Mouse (Mus musculus) ES-E14 (cell line): ENCODE data around the gene 2300009A05Rik. TPM values are rescaled to one million over a fixed set of nuclear protein-coding genes. Genes with fewer than 3 reads are reported as not detected.

Experiments used
- DNase-seq: peaks from one replicate; pipeline ENCODE4 v3.0.0-alpha.2; 2013; ENCODE audit warnings: low read depth, low spot score
- H3K27ac ChIP-seq: 2 replicates; pipeline ENCODE4 v1.5.1; 2012; ENCODE audit warnings: low read depth, mild to moderate bottlenecking, low read length, moderate library complexity, mixed read lengths; ENCODE audit not compliant: poor library complexity, insufficient read depth, severe bottlenecking
- H3K36me3 ChIP-seq: 2 replicates; pipeline ENCODE4 v1.6.1; 2012; ENCODE audit warnings: mild to moderate bottlenecking, low read length, moderate library complexity, mixed read lengths; ENCODE audit not compliant: control insufficient read depth, poor library complexity, insufficient read depth, severe bottlenecking
- H3K4me1 ChIP-seq, 2 experiments: fragments of 150-350 bp in 1 of 2; sonication (generic) in 1 of 2; 2 replicates each; pipeline ENCODE4 v1.6.1; 2012; ENCODE audit warnings: low read length in 2 of 2, mild to moderate bottlenecking in 1 of 2, mixed read lengths in 1 of 2; ENCODE audit not compliant: control insufficient read depth in 2 of 2, insufficient read depth in 2 of 2, poor library complexity in 1 of 2
- H3K4me3 ChIP-seq, 2 experiments: fragments of 150-350 bp in 1 of 2; sonication (generic) in 1 of 2; 2 replicates each; pipeline ENCODE4 v1.5.1; 2012; ENCODE audit warnings: low read length in 2 of 2, low read depth in 1 of 2, mild to moderate bottlenecking in 1 of 2, mixed read lengths in 1 of 2; ENCODE audit not compliant: insufficient read depth in 1 of 2, poor library complexity in 1 of 2, severe bottlenecking in 1 of 2
- H3K9ac ChIP-seq: 2 replicates; pipeline ENCODE4 v1.6.1; 2012; ENCODE audit warnings: low read depth, mild to moderate bottlenecking, low read length, mixed read lengths; ENCODE audit not compliant: poor library complexity, insufficient read depth, severe bottlenecking
- H3K9me3 ChIP-seq: fragments of 150-350 bp; sonication (generic); 2 replicates; pipeline ENCODE4 v1.6.1; 2012; ENCODE audit warnings: low read depth, mild to moderate bottlenecking, low read length; ENCODE audit not compliant: control insufficient read depth, insufficient read depth
- CHD2 ChIP-seq: IDR thresholded peaks from 2 replicates; pipeline ENCODE4 v1.6.1; 2014; ENCODE audit warnings: mild to moderate bottlenecking, low read depth, low read length, inconsistent platforms
- HCFC1 ChIP-seq: IDR thresholded peaks from 2 replicates; pipeline ENCODE4 v1.6.1; 2012; ENCODE audit warnings: low read length, inconsistent platforms, borderline replicate concordance; ENCODE audit not compliant: insufficient read depth
- MAFK ChIP-seq: IDR thresholded peaks from 2 replicates; pipeline ENCODE4 v1.6.1; 2014; ENCODE audit warnings: mild to moderate bottlenecking, low read depth, low read length, inconsistent platforms; ENCODE audit not compliant: insufficient read depth
- ZC3H11A ChIP-seq: IDR thresholded peaks from 2 replicates; pipeline ENCODE4 v1.6.1; 2012; ENCODE audit warnings: low read depth, mild to moderate bottlenecking, inconsistent platforms, low read length, borderline replicate concordance
- ZNF384 ChIP-seq: IDR thresholded peaks from 2 replicates; pipeline ENCODE4 v1.6.1; 2012; ENCODE audit warnings: low read depth, low read length, inconsistent platforms
- in situ Hi-C, 2 experiments: fragments of 600-800 bp; cut with MboI; formaldehyde crosslinking; loops; one replicate each; pipeline ENCODE4 v1.15.1; 2025; ENCODE audit warnings: low sequenced_read_pairs in 2 of 2, inconsistent platforms in 1 of 2; ENCODE audit not compliant: unreplicated experiment in 2 of 2
- total RNA-seq: library from RNA; depleted of rRNA; stranded (reverse); fragments of 300-350 nt; gene quantifications from 2 replicates; pipeline ENCODE4 v1.2.3, GENCODE M21; 2012

Gene 2300009A05Rik
- total RNA-seq, 1 experiment, result 2.9 TPM

DNA sequence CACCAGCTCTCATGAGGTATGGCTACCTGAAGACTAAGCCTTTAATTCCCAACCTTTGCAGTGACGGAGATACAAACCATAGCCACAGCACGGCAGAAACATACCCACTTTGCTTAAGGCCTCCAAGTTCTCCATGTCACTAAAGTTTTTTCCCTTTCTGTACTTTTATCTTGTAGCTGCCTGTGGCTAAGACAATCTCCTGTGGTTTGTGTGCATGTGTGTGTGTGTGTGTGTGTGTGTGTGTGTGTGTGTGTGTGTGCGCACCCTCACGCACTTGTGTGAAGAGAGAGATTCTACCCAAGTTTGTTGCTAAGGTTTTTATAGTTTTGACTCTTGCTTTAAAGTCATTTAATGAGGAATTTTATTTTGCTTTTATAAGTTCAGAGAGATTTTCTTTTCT is 16.3 kb downstream of the 2300009A05Rik start:
- TF ChIP-seq HCFC1 (no peak), CHD2 (no peak), ZNF384 (no peak), MAFK (no peak), ZC3H11A (no peak)
- Histone ChIP-seq H3K9ac (no peak overlapping the region), H3K9me3 (no peaks in the 10 kb centered on the region), H3K36me3 (no peaks in the 10 kb centered on the region), H3K27ac (no peak overlapping the region), H3K4me3 (no peak overlapping the region), H3K4me1 (no peaks in the 10 kb centered on the region)
- no peak for DNase-seq
- in situ Hi-C loops, result no loop called here

DNA sequence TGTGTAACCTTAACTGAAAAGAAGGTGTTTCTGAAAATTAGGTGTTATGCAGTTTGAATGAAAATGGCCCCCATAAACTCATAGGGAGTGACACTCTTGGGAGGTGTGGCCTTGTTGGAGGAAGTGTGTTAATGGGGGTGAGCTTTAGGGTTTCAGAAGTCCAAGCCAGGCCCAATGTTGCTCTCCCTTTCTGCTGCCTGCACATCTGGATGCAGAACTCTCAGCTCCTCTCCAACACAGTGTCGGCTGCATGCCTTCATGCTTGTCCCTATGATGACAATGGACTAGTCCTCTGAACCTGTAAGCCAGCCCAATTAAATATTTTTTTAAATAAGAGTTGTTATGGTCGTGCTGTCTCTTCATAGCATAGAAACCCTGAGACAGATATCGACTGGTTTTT is 18.7 kb downstream of the 2300009A05Rik start:
- Histone ChIP-seq H3K9me3 (no peaks in the 10 kb centered on the region), H3K27ac (no peak overlapping the region), H3K9ac (no peak overlapping the region), H3K4me3 (no peak overlapping the region), H3K4me1 (peaks cover 0 to 2% of the 10 kb centered on the region in 2 experiments; a peak in 2 of 4 replicates), H3K36me3 (no peaks in the 10 kb centered on the region)
- no peak for DNase-seq
- TF ChIP-seq CHD2 (no peak), ZC3H11A (no peak), HCFC1 (no peak), ZNF384 (no peak)
- in situ Hi-C loops, result no loop called here

DNA sequence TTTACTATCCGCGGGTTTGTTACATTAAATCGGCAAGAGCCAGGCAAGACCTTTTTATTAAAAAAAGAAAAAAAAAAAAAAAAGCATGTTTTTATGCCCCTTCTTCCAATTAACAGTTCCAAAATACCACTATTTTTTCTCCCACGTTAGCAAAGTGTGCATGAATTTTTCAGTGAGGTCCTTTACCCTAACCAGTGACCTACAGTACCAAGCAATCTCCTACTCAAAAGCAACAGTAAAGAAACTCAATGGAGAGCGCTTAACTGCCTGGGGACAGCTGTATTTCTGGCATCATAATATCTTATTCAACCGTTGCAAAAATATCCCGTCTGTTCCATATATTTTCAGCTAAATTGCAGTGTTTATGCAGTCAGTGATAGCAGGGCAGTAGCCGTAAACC is 20.9 kb downstream of the 2300009A05Rik start:
- H3K9me3 ChIP-seq, result no peaks in the 10 kb centered on the region
- DNase-seq, result no peak
- H3K4me1 ChIP-seq, result peaks cover 0 to 2% of the 10 kb centered on the region in 2 experiments; a peak in 2 of 4 replicates
- in situ Hi-C loops, result no loop called here
- H3K4me3 ChIP-seq, result peak overlapping the region; percentile 95
- no peak overlapping the region for H3K27ac ChIP-seq
- peak overlapping the region; percentile 97 for H3K9ac ChIP-seq
- TF ChIP-seq MAFK (no peak), CHD2 (no peak), HCFC1 (no peak), ZNF384 (no peak), ZC3H11A (no peak)
- H3K36me3 ChIP-seq, result no peaks in the 10 kb centered on the region

DNA sequence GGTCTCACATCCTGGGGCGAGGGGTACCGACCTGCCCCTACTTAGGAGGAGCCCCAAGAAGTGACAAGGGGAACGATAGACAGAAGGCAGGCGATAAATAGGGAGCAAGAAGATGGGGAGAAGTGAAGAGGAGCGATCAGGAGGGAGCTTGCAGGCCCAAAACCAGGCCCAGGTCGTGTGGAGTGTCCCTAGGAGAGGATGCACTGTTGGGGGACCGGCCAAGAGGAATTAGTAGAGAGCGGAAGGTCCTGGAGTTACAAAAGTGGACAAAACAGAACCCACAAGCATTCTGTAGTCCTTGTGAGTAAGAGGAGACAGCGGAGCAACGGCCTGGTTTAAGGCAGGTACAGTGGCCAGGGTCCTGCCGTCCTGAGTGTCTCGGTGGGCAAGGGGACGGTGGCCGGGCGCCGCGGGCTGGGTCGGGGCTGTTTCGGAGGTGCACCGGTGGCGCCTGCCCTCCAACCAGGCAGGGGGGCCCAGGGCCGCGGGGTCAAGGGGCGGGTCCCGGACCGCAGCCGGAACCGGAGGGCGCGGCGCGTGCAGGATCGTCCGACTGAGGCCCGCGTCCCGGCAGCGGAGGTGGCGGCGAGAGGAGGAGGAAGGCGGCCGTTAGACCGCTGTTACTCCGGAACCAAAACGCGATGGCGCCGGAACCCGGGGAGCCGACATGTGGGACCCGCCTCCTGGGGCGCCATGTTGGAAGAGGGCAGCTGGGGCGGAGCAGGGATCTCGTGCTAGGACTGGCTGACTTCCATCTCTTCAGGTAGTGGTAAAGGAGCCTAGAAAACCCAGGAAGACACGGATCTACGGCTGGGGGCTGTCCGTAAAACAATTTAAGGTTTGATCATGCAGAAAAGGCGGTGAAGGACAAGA is 21.5 kb downstream of the 2300009A05Rik start, which contains the start of gene Map2k5:
Gene Map2k5, minus strand, starts transcription at position 633 of the 873 bp plus-strand sequence.
- Histone ChIP-seq H3K36me3 (no peaks in the 10 kb centered on the region), H3K9me3 (no peaks in the 10 kb centered on the region), H3K4me1 (peaks cover 0 to 2% of the 10 kb centered on the region in 2 experiments; a peak in 2 of 4 replicates), H3K9ac (peak within 1 kb of the TSS; percentile 97), H3K27ac (peak within 1 kb of the TSS; percentile 86; the same call in 1 of the 2 replicates), H3K4me3 (peak within 1 kb of the TSS; percentile 95)
- in situ Hi-C loops, result no loop called here
- DNase-seq, result peak; percentile 72
- TF ChIP-seq ZC3H11A (no peak), MAFK (no peak), HCFC1 (peak; percentile 89), CHD2 (no peak), ZNF384 (no peak)
